In the genomic region with DNA sequence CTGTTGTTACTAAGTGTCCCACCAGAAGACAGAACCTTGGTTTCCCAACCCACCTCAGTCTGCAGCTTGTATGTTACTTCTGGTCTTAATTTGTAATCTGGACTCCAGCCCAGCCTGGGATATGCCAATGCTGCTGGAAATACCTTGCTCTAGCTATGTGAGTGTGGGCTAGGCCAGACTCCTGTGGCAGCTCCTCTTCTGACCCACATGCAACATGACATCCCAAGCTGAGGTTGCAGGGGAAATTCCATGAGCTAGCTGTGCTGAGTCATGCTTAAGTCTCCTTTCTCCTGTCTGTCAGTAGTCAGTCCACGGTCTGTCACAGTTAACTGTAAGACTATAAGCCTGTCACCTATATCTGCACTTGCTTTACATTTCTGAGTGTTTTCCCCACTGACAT, we compare ENCODE assay signal across 25 mouse cellular contexts. TPM values are rescaled to one million over a fixed set of nuclear protein-coding genes. Genes with fewer than 3 reads are reported as not detected.
A peak's percentile ranks its signal among the peaks of the same experiment; 100 is the strongest.
DNase-seq lines count a peak whose midpoint lies in the region; ATAC-seq and TF ChIP-seq lines count a peak whose summit lies in the region.
"Had no signal": no experiment of that assay in that cellular context is flagged by ENCODE, and none has a peak within 500 bp of the region (broad histone marks: within the 10 kb centered on the region; RNA-seq: fewer than 3 reads in every experiment).

No protein-coding gene starts in this region.

- TF ChIP-seq CTCF in liver, adult 2 months (IDR thresholded peaks at IDR 0.05; ENCODE audit: low read depth, low read length): no peak
- TF ChIP-seq CTCF in liver, postnatal 0 days (IDR thresholded peaks at IDR 0.05; ENCODE audit: low read depth): no peak
- no peak for TF ChIP-seq CTCF in hindbrain, postnatal 0 days (IDR thresholded peaks at IDR 0.05; ENCODE audit: low read depth)

- H3K9ac ChIP-seq in liver, adult 2 months (ENCODE audit: low read depth, low read length): no peak overlapping the region
- H3K9ac ChIP-seq in liver, postnatal 0 days (replicated peaks): no peak overlapping the region
- H3K9ac ChIP-seq in embryonic facial prominence, embryonic 12.5 days: no peak overlapping the region
- no peak overlapping the region for H3K9ac ChIP-seq in intestine, embryonic 15.5 days
- no peak overlapping the region for H3K9ac ChIP-seq in hindbrain, postnatal 0 days (replicated peaks; ENCODE audit: low read length)
- H3K9ac ChIP-seq: forebrain, embryonic 12.5 days; hindbrain, embryonic 14.5 days; liver, embryonic 14.5 days; stomach, embryonic 15.5 days had no signal

- no peak overlapping the region for H3K27ac ChIP-seq in liver, adult 2 months (replicated peaks; ENCODE audit: insufficient read depth, low read depth, low read length)
- H3K27ac ChIP-seq in liver, postnatal 0 days (ENCODE audit: low read depth): no peak overlapping the region
- H3K27ac ChIP-seq in embryonic facial prominence, embryonic 12.5 days: peak overlapping the region; percentile 25; the same call in 1 of the 2 replicates
- H3K27ac ChIP-seq in intestine, embryonic 15.5 days: no peak overlapping the region
- H3K27ac ChIP-seq in hindbrain, postnatal 0 days: no peak overlapping the region
- H3K27ac ChIP-seq: forebrain, embryonic 12.5 days; heart, embryonic 10.5 days; hindbrain, embryonic 14.5 days; liver, embryonic 14.5 days; stomach, embryonic 15.5 days had no signal

- H3K27me3 ChIP-seq in liver, adult 2 months (ENCODE audit: control insufficient read depth, insufficient read depth, low read length): no peaks in the 10 kb centered on the region
- no peaks in the 10 kb centered on the region for H3K27me3 ChIP-seq in liver, postnatal 0 days (ENCODE audit: insufficient read depth, low read length)
- no peaks in the 10 kb centered on the region for H3K27me3 ChIP-seq in embryonic facial prominence, embryonic 12.5 days
- no peaks in the 10 kb centered on the region for H3K27me3 ChIP-seq in intestine, embryonic 15.5 days (replicated peaks)
- no peaks in the 10 kb centered on the region for H3K27me3 ChIP-seq in hindbrain, postnatal 0 days (ENCODE audit: insufficient read depth, low read length)
- H3K27me3 ChIP-seq: stomach, embryonic 15.5 days had no signal

- peaks cover 10% of the 10 kb centered on the region; the same call in 1 of the 2 replicates for H3K36me3 ChIP-seq in liver, adult 2 months (ENCODE audit: control insufficient read depth, insufficient read depth, low read length)
- H3K36me3 ChIP-seq in liver, postnatal 0 days (replicated peaks; ENCODE audit: insufficient read depth, low read length): 0 out of 2 replicates have a peak, but pooled peaks cover 3% of the 10 kb centered on the region
- H3K36me3 ChIP-seq in embryonic facial prominence, embryonic 12.5 days: no peaks in the 10 kb centered on the region
- H3K36me3 ChIP-seq in intestine, embryonic 15.5 days: no peaks in the 10 kb centered on the region
- no peaks in the 10 kb centered on the region for H3K36me3 ChIP-seq in hindbrain, postnatal 0 days (ENCODE audit: insufficient read depth, low read length)
- H3K36me3 ChIP-seq: forebrain, embryonic 12.5 days; G1E; heart, embryonic 10.5 days; stomach, embryonic 15.5 days had no signal

- no peak for TF ChIP-seq EP300 in liver, postnatal 0 days (IDR thresholded peaks at IDR 0.05; ENCODE audit: low read depth)

- TF ChIP-seq POLR2A in liver, adult 2 months (IDR thresholded peaks at IDR 0.05; ENCODE audit: extremely low read depth, insufficient read depth, low read length): no peak

- no peak overlapping the region for H3K4me2 ChIP-seq in liver, postnatal 0 days (ENCODE audit: low read depth, low read length)
- H3K4me2 ChIP-seq in embryonic facial prominence, embryonic 12.5 days (replicated peaks): no peak overlapping the region
- no peak overlapping the region for H3K4me2 ChIP-seq in intestine, embryonic 15.5 days (replicated peaks)
- no peak overlapping the region for H3K4me2 ChIP-seq in hindbrain, postnatal 0 days (ENCODE audit: low read depth, low read length)
- H3K4me2 ChIP-seq: forebrain, embryonic 12.5 days; hindbrain, embryonic 14.5 days; stomach, embryonic 15.5 days had no signal

- no peak overlapping the region for H3K4me3 ChIP-seq in liver, adult 2 months (ENCODE audit: insufficient read depth, low read depth, low read length)
- no peak overlapping the region for H3K4me3 ChIP-seq in liver, postnatal 0 days (ENCODE audit: low read depth, low read length)
- H3K4me3 ChIP-seq in embryonic facial prominence, embryonic 12.5 days: no peak overlapping the region
- H3K4me3 ChIP-seq in intestine, embryonic 15.5 days (replicated peaks): no peak overlapping the region
- no peak overlapping the region for H3K4me3 ChIP-seq in hindbrain, postnatal 0 days (ENCODE audit: low read length)
- H3K4me3 ChIP-seq: forebrain, embryonic 12.5 days; heart, embryonic 10.5 days; myocyte; stomach, embryonic 15.5 days had no signal

- peaks cover 13% of the 10 kb centered on the region; the same call in 1 of the 2 replicates for H3K79me2 ChIP-seq in liver, adult 2 months (ENCODE audit: control insufficient read depth, insufficient read depth, low read length)

- H3K9me3 ChIP-seq in liver, postnatal 0 days (ENCODE audit: low read length): no peaks in the 10 kb centered on the region
- no peaks in the 10 kb centered on the region for H3K9me3 ChIP-seq in embryonic facial prominence, embryonic 12.5 days
- H3K9me3 ChIP-seq in intestine, embryonic 15.5 days: no peaks in the 10 kb centered on the region
- H3K9me3 ChIP-seq in hindbrain, postnatal 0 days (ENCODE audit: low read length): no peaks in the 10 kb centered on the region
- H3K9me3 ChIP-seq: forebrain, embryonic 12.5 days; G1E; heart, embryonic 10.5 days; stomach, embryonic 15.5 days had no signal

- peaks cover 22% of the 10 kb centered on the region for H3K4me1 ChIP-seq in liver, adult 2 months (ENCODE audit: control insufficient read depth, insufficient read depth, low read length)
- H3K4me1 ChIP-seq in liver, postnatal 0 days (ENCODE audit: insufficient read depth): peaks cover 3% of the 10 kb centered on the region; the same call in 1 of the 2 replicates
- peaks cover 41% of the 10 kb centered on the region for H3K4me1 ChIP-seq in embryonic facial prominence, embryonic 12.5 days
- H3K4me1 ChIP-seq in intestine, embryonic 15.5 days (replicated peaks): 0 out of 2 replicates have a peak, but pooled peaks cover 8% of the 10 kb centered on the region
- H3K4me1 ChIP-seq in hindbrain, postnatal 0 days (ENCODE audit: insufficient read depth, low read length): peaks cover 10% of the 10 kb centered on the region; the same call in 1 of the 2 replicates

- DNase-seq in adrenal gland, postnatal 14 days: peak; percentile 50
- DNase-seq in adrenal gland, postnatal 10 days: no peak
- peak; percentile 49 for DNase-seq in liver, adult 2 months (ENCODE audit: extremely low read depth, low read depth, low spot score)
- no peak for DNase-seq in liver, postnatal 0 days
- no peak for DNase-seq in kidney, postnatal 36 days
- DNase-seq in hindbrain, postnatal 0 days (ENCODE audit: low spot score): no peak
- DNase-seq: cerebellum, postnatal 14 days; heart, postnatal 14 days; kidney, adult 8-10 months; kidney, postnatal 4 days; retina, postnatal 1 day; thymus, postnatal 36 days had no signal

- WGBS in liver, adult 2 months: 61% methylated on average over 1 of the region's 1 CpGs
- WGBS in liver, postnatal 0 days (ENCODE audit: insufficient replicate concordance): 59% methylated on average over 1 of the region's 1 CpGs
- WGBS in embryonic facial prominence, embryonic 12.5 days: 61% methylated on average over 1 of the region's 1 CpGs
- 66% methylated on average over 1 of the region's 1 CpGs for WGBS in intestine, embryonic 15.5 days
- WGBS in hindbrain, postnatal 0 days: 86% methylated on average over 1 of the region's 1 CpGs

- ATAC-seq in liver, postnatal 0 days: no peak
- ATAC-seq in embryonic facial prominence, embryonic 12.5 days (ENCODE audit: insufficient number of reproducible peaks, insufficient read depth, low FRiP score, low TSS enrichment): no peak
- ATAC-seq in intestine, embryonic 15.5 days: no peak
- no peak for ATAC-seq in hindbrain, postnatal 0 days

RNA-seq across cellular contexts. Expression of a gene that starts 7.2 kb away (rescaled TPM):
- 351 and 352 TPM in 2 replicates for total RNA-seq in adrenal gland, postnatal 14 days (2021)
- 100 to 1,000 TPM; 330 to 427 TPM for total RNA-seq in adrenal gland, postnatal 10 days (2021)
- 266 and 269 TPM in 2 replicates for total RNA-seq in liver, adult 2 months (2014; rRNA removed)
- polyA plus RNA-seq in liver, adult 2 months (2012; rRNA removed): 237 and 274 TPM in 2 replicates
- polyA plus RNA-seq in liver, postnatal 0 days (2015; fragmentation: Nextera tagmentation; extraction: Ambion mirVana): 220 and 283 TPM in 2 replicates
- polyA plus RNA-seq in embryonic facial prominence, embryonic 12.5 days (2016; fragmentation: Nextera tagmentation; extraction: Ambion mirVana): 30.6 and 32.1 TPM in 2 replicates
- polyA plus RNA-seq in intestine, embryonic 15.5 days (2015; fragmentation: Nextera tagmentation; extraction: Ambion mirVana): 11.8 and 15.0 TPM in 2 replicates
- 82.6 and 84.0 TPM in 2 replicates for total RNA-seq in hindbrain, postnatal 0 days (2014; rRNA removed)
- polyA plus RNA-seq in hindbrain, postnatal 0 days (2015; fragmentation: Nextera tagmentation; extraction: Ambion mirVana): 50.5 and 53.6 TPM in 2 replicates

RNA-seq across cellular contexts. Expression of a gene that starts 19.1 kb away (rescaled TPM):
- 23.0 and 25.2 TPM in 2 replicates for total RNA-seq in adrenal gland, postnatal 14 days (2021)
- total RNA-seq in adrenal gland, postnatal 10 days (2021): 10 to 100 TPM in 1 of 2 experiments, 1 to 10 TPM in 1; 9.4 to 16.1 TPM
- 6.3 and 6.6 TPM in 2 replicates for total RNA-seq in liver, adult 2 months (2014; rRNA removed)
- 5.4 and 7.5 TPM in 2 replicates for polyA plus RNA-seq in liver, adult 2 months (2012; rRNA removed)
- polyA plus RNA-seq in liver, postnatal 0 days (2015; fragmentation: Nextera tagmentation; extraction: Ambion mirVana): 5.8 and 7.6 TPM in 2 replicates
- not detected in 2 replicates for polyA plus RNA-seq in embryonic facial prominence, embryonic 12.5 days (2016; fragmentation: Nextera tagmentation; extraction: Ambion mirVana)
- polyA plus RNA-seq in intestine, embryonic 15.5 days (2015; fragmentation: Nextera tagmentation; extraction: Ambion mirVana): 7.6 and 9.7 TPM in 2 replicates
- not detected in 2 replicates for total RNA-seq in hindbrain, postnatal 0 days (2014; rRNA removed)
- polyA plus RNA-seq in hindbrain, postnatal 0 days (2015; fragmentation: Nextera tagmentation; extraction: Ambion mirVana): 0.13 TPM in 1 of 2 replicates, not detected in the other
- total RNA-seq: layer of hippocampus, postnatal 25 days; neutrophil, adult 5-6 weeks had no signal
- polyA plus RNA-seq: C2C12; forebrain, embryonic 12.5 days; G1E; heart, embryonic 10.5 days; hindbrain, embryonic 14.5 days; limb, embryonic 11.5 days had no signal

RNA-seq across cellular contexts. Expression of a gene that starts 40.2 kb away (rescaled TPM):
- 35.0 and 41.1 TPM in 2 replicates for total RNA-seq in adrenal gland, postnatal 14 days (2021)
- 10 to 100 TPM; 18.8 to 22.7 TPM for total RNA-seq in adrenal gland, postnatal 10 days (2021)
- 0.27 and 0.28 TPM in 2 replicates for total RNA-seq in liver, adult 2 months (2014; rRNA removed)
- polyA plus RNA-seq in liver, adult 2 months (2012; rRNA removed): 0.47 and 0.91 TPM in 2 replicates
- 0.15 and 0.19 TPM in 2 replicates for polyA plus RNA-seq in liver, postnatal 0 days (2015; fragmentation: Nextera tagmentation; extraction: Ambion mirVana)
- polyA plus RNA-seq in embryonic facial prominence, embryonic 12.5 days (2016; fragmentation: Nextera tagmentation; extraction: Ambion mirVana): 2.1 and 2.3 TPM in 2 replicates
- 0.33 and 0.46 TPM in 2 replicates for polyA plus RNA-seq in intestine, embryonic 15.5 days (2015; fragmentation: Nextera tagmentation; extraction: Ambion mirVana)
- 46.2 and 54.5 TPM in 2 replicates for total RNA-seq in hindbrain, postnatal 0 days (2014; rRNA removed)
- 9.0 and 9.9 TPM in 2 replicates for polyA plus RNA-seq in hindbrain, postnatal 0 days (2015; fragmentation: Nextera tagmentation; extraction: Ambion mirVana)
- total RNA-seq: neutrophil, adult 5-6 weeks had no signal
- polyA plus RNA-seq: G1E had no signal

Comparison
In these comparisons a context has a peak if more than half of its experiments do, and no peak if none do; other contexts are left out.
1. DNase-seq: peak in adrenal gland, postnatal 14 days (single experiment) and liver, adult 2 months (single experiment); none in adrenal gland, postnatal 10 days (single experiment), liver, postnatal 0 days (single experiment), kidney, postnatal 36 days (0 of 2) and hindbrain, postnatal 0 days (single experiment).